Mouse (Mus musculus) forebrain, embryonic 14.5 days (tissue): ENCODE measurements around the gene Jazf1. TPM values are rescaled to one million over a fixed set of nuclear protein-coding genes. Genes with fewer than 3 reads are reported as not detected.
A peak's percentile ranks its signal among the peaks of the same experiment; 100 is the strongest.

Experiments used
- ATAC-seq: fragments of 200-750 bp; cut with Nextera tagmentation; 2 replicates; pipeline ENCODE4 v1.8.0; 2017; ENCODE audit warnings: mild to moderate bottlenecking, moderate library complexity
- DNase-seq: peaks from one replicate; pipeline ENCODE4 v3.0.0-alpha.2; 2015; ENCODE audit warnings: low spot score
- H3K27ac ChIP-seq: fragments of 300-500 bp; sonication (generic); 2 replicates; pipeline ENCODE4 v1.5.1; 2014; ENCODE audit warnings: low read depth, mild to moderate bottlenecking, control low read depth, low read length, moderate library complexity
- H3K27me3 ChIP-seq: fragments of 300-500 bp; sonication (generic); replicated peaks from 2 replicates; pipeline ENCODE4 v1.6.1; 2014; ENCODE audit warnings: low read length, control low read depth, mixed read lengths; ENCODE audit not compliant: control insufficient read depth, insufficient read depth
- H3K36me3 ChIP-seq: fragments of 300-500 bp; sonication (generic); 2 replicates; pipeline ENCODE4 v1.6.1; 2014; ENCODE audit warnings: low read length, control low read depth; ENCODE audit not compliant: control insufficient read depth, insufficient read depth
- H3K4me1 ChIP-seq: fragments of 300-500 bp; sonication (generic); 2 replicates; pipeline ENCODE4 v1.6.1; 2014; ENCODE audit warnings: antibody characterized with exemption, low read length, control low read depth; ENCODE audit not compliant: control insufficient read depth, insufficient read depth
- H3K4me2 ChIP-seq: fragments of 300-500 bp; sonication (generic); 2 replicates; pipeline ENCODE4 v1.6.1; 2014; ENCODE audit warnings: mild to moderate bottlenecking, control low read depth, low read length
- H3K4me3 ChIP-seq: fragments of 300-500 bp; sonication (generic); 2 replicates; pipeline ENCODE4 v1.5.1; 2014; ENCODE audit warnings: low read depth, low read length, control low read depth
- H3K9ac ChIP-seq: fragments of 300-500 bp; sonication (generic); 2 replicates; pipeline ENCODE4 v1.6.1; 2014; ENCODE audit warnings: mild to moderate bottlenecking, low read length, control low read depth, moderate library complexity
- H3K9me3 ChIP-seq: fragments of 300-500 bp; sonication (generic); replicated peaks from 2 replicates; pipeline ENCODE4 v1.6.1; 2016; ENCODE audit warnings: low read length, control low read depth, mixed read lengths; ENCODE audit not compliant: control insufficient read depth
- WGBS: fragments of 180-500 bp; shearing (Covaris S2); extraction: QIAGEN DNeasy Blood & Tissue Kit; methylation state at CpG from one replicate; pipeline ENCODE4 v1.1.7; 2014; 5-methylcytosine and 5-hydroxymethylcytosine counted together
- polyA plus RNA-seq: library from polyadenylated mRNA; unstranded; fragments of >200 nt; fragmentation: Nextera tagmentation; extraction: Ambion mirVana; gene quantifications from 2 replicates; pipeline ENCODE4 v1.2.1, GENCODE M21; 2014

Jazf1 gene
- polyA plus RNA-seq, 1 experiment from 2014 or later: 22.0 TPM

- 0 out of 2 replicates have a peak, but pooled peaks cover 4% of the 10 kb centered on the region for H3K4me1 ChIP-seq
- DNase-seq: no peak
Observed at GRCm38 (mm10) chr6:52868352-52868751, 200.1 kb downstream of the Jazf1 start.

DNA sequence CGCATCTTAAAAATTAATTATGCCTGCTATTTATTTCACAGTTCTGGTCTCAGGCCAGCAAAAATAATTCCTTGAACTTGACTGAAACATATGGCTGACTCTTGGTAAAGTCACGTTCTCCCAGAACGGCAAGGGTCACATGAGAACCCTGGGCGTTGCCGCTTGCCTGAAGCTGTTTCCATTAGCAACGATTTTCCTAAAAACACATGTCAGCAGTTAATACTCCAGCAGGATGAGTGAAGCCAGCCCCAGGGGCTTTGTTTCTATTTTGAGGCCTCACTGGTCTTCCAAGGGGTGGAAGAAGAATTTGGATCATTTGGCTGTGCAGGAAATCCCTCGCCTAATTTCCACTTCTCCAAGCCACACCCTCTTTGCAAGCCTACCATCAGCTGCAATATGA lies 206.5 kb downstream of the Jazf1 start:
- ATAC-seq: no peak
- Histone ChIP-seq H3K9me3 (no peaks in the 10 kb centered on the region), H3K4me3 (no peak overlapping the region), H3K27ac (no peak overlapping the region), H3K27me3 (peaks cover 61% of the 10 kb centered on the region), H3K9ac (no peak overlapping the region), H3K36me3 (no peaks in the 10 kb centered on the region), H3K4me1 (peaks cover 33% of the 10 kb centered on the region), H3K4me2 (no peak overlapping the region)
- peak; percentile 37 for DNase-seq
- 68% methylated on average over 7 of the region's 7 CpGs for WGBS

More at GRCm38 (mm10) chr6:52868352-52868751, 200.1 kb downstream of the Jazf1 start:
- no peaks in the 10 kb centered on the region for H3K36me3 ChIP-seq
- no peak overlapping the region for H3K4me3 ChIP-seq
- peaks cover 43% of the 10 kb centered on the region for H3K27me3 ChIP-seq
- H3K9me3 ChIP-seq: no peaks in the 10 kb centered on the region
- H3K9ac ChIP-seq: no peak overlapping the region
- ATAC-seq: no peak
- 94% methylated on average over 2 of the region's 2 CpGs for WGBS
- no peak overlapping the region for H3K4me2 ChIP-seq
- H3K27ac ChIP-seq: no peak overlapping the region

GRCm38 (mm10) chr6:52861186-52861820 lies 207.1 kb downstream of the Jazf1 start:
- WGBS: 51% methylated on average over 9 of the region's 9 CpGs
- Histone ChIP-seq H3K4me3 (no peak overlapping the region), H3K4me2 (no peak overlapping the region), H3K4me1 (peaks cover 33% of the 10 kb centered on the region), H3K27ac (no peak overlapping the region; the same call in 1 of the 2 replicates), H3K36me3 (no peaks in the 10 kb centered on the region), H3K9me3 (no peaks in the 10 kb centered on the region), H3K9ac (no peak overlapping the region), H3K27me3 (peaks cover 61% of the 10 kb centered on the region)
- ATAC-seq (no peak), DNase-seq (peak; percentile 58)

DNA sequence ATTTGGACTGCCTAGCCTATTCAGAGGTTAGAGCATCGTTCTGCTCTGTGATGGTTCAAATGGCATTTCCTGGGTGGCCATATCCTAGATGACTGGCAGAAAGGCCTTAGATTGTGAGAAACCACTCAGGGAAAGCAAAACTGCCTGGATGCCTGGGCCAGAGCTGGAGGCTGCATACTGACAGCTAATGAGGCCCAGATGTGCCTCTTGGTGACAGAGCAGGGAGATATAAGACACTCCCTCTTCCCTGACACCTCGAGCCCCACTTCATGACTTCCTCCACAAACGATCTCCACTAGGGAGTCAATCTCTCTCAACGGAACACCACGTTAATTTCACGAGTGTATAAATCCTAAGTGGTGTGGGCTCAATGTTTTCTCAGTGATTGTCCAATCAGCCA lies 207.7 kb downstream of the Jazf1 start:
- peaks cover 65% of the 10 kb centered on the region for H3K27me3 ChIP-seq

GRCm38 (mm10) chr6:52858911-52859431 lies 209.5 kb downstream of the Jazf1 start:
- WGBS: 17% methylated on average over 3 of the region's 3 CpGs
- ATAC-seq (peak; percentile 65), DNase-seq (peak; percentile 84)
- H3K9ac ChIP-seq: no peak overlapping the region
- H3K36me3 ChIP-seq: no peaks in the 10 kb centered on the region
- no peak overlapping the region for H3K27ac ChIP-seq
- peaks cover 33% of the 10 kb centered on the region for H3K4me1 ChIP-seq
- H3K4me2 ChIP-seq: no peak overlapping the region
- H3K9me3 ChIP-seq: no peaks in the 10 kb centered on the region
- peaks cover 65% of the 10 kb centered on the region for H3K27me3 ChIP-seq
- no peak overlapping the region for H3K4me3 ChIP-seq

More for the DNA sequence above, 207.7 kb downstream of the Jazf1 start:
- H3K27ac ChIP-seq: no peak overlapping the region
- H3K9ac ChIP-seq: no peak overlapping the region
- H3K4me3 ChIP-seq: no peak overlapping the region
- no peaks in the 10 kb centered on the region for H3K36me3 ChIP-seq
- H3K4me1 ChIP-seq: peaks cover 33% of the 10 kb centered on the region
- no peak overlapping the region for H3K4me2 ChIP-seq
- no peaks in the 10 kb centered on the region for H3K9me3 ChIP-seq
- no peak for DNase-seq
- 67% methylated on average over 6 of the region's 6 CpGs for WGBS
- no peak for ATAC-seq

- 9% methylated on average over 8 of the region's 8 CpGs for WGBS
- Histone ChIP-seq H3K27me3 (peaks cover 29% of the 10 kb centered on the region), H3K36me3 (no peaks in the 10 kb centered on the region), H3K27ac (peak overlapping the region; percentile 49; the same call in 1 of the 2 replicates), H3K4me1 (peaks cover 24% of the 10 kb centered on the region), H3K4me2 (no peak overlapping the region), H3K9ac (no peak overlapping the region), H3K9me3 (no peaks in the 10 kb centered on the region), H3K4me3 (no peak overlapping the region)
- DNase-seq (peak; percentile 63), ATAC-seq (peak; percentile 60; the same call in 1 of the 2 replicates)
Observed at GRCm38 (mm10) chr6:52852404-52853107, 215.9 kb downstream of the Jazf1 start.

DNA sequence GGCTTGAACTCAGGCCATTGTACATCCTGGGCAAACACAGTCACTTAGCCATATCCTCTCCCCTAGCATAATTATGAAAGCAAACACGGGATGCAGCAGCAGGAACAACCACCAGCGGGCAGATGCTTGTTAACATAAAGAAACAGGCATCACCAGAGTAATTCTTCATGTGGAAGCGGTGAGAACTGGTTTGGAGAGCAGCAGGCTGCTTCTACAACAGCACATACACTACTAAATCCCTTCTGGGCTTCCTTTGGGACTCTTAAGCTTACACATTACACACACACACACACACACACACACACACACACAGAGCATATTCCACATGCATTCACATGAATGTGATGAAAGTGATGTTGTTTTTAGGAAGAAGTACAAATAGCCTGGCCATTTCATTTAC lies 216.5 kb downstream of the Jazf1 start:
- Histone ChIP-seq H3K4me2 (no peak overlapping the region), H3K9me3 (no peaks in the 10 kb centered on the region), H3K27me3 (peaks cover 23% of the 10 kb centered on the region), H3K27ac (peak overlapping the region; percentile 49; the same call in 1 of the 2 replicates), H3K4me3 (no peak overlapping the region), H3K36me3 (no peaks in the 10 kb centered on the region), H3K4me1 (peaks cover 19% of the 10 kb centered on the region), H3K9ac (no peak overlapping the region)
- DNase-seq (peak; percentile 55), ATAC-seq (peak; percentile 31; the same call in 1 of the 2 replicates)
- WGBS: 22% methylated on average over 3 of the region's 3 CpGs

DNA sequence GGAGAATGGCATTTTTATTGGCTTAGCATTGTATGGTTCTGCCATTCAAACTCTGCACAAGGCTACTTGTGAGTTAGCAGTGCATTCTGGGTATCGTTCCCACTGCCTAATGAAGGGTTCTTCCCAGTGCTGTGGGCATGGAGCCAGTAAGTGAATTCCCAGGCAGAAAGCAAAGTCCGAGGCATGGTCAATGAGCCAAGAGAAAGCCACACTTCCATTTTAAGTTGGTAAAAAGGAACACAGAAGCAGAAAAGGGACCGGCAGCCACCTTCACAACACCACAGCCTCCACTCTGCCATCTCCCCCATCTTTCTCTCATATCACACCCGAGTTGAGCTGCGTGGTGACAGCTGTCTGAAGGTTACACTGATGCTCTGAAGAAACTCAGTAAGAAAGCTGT lies 217.4 kb downstream of the Jazf1 start:
- H3K27ac ChIP-seq: peak overlapping the region; percentile 70
- H3K4me2 ChIP-seq: 0 out of 2 replicates have a peak overlapping the region, but pooled peaks have one; percentile 2
- H3K36me3 ChIP-seq: no peaks in the 10 kb centered on the region
- DNase-seq (peak; percentile 85), ATAC-seq (peak; percentile 75)
- H3K27me3 ChIP-seq: peaks cover 15% of the 10 kb centered on the region; the same call in 1 of the 2 replicates
- H3K4me3 ChIP-seq: no peak overlapping the region
- no peak overlapping the region for H3K9ac ChIP-seq
- peaks cover 19% of the 10 kb centered on the region for H3K4me1 ChIP-seq
- H3K9me3 ChIP-seq: no peaks in the 10 kb centered on the region
- WGBS: 19% methylated on average over 5 of the region's 5 CpGs
